Mouse (Mus musculus) thymus, adult 2 months (tissue): Measurements from ENCODE around the gene Adam8.

Experiments
- CTCF ChIP-seq: fragments of 200-500 bp; IDR thresholded peaks from 2 replicates; pipeline ENCODE4 v1.5.1; 2012; ENCODE audit warnings: mild to moderate bottlenecking, control low read depth, low read length, moderate library complexity, borderline replicate concordance; ENCODE audit not compliant: control insufficient read depth, poor library complexity, insufficient read depth; ENCODE audit errors: extremely low read depth
- POLR2A ChIP-seq: fragments of 200-500 bp; IDR thresholded peaks from 2 replicates; pipeline ENCODE4 v1.6.1; 2012; ENCODE audit warnings: mild to moderate bottlenecking, low read length, control low read depth, moderate library complexity; ENCODE audit not compliant: control insufficient read depth, poor library complexity, insufficient read depth; ENCODE audit errors: extremely low read depth

- TF ChIP-seq POLR2A, result no peak
- no peak for TF ChIP-seq CTCF
Measured at GRCm38 (mm10) chr7:139940476-139941209, 51.7 kb downstream of the Adam8 start.
